18 mouse cellular contexts compared by ENCODE assay signal in genomic region chr3:103774009-103774408, GRCm38 (mm10). TPM values are rescaled to one million over a fixed set of nuclear protein-coding genes. Genes with fewer than 3 reads are reported as not detected.
A peak's percentile ranks its signal among the peaks of the same experiment; 100 is the strongest.
DNase-seq lines count a peak whose midpoint lies in the region; ATAC-seq lines count a peak whose summit lies in the region.
"Had no signal": no experiment of that assay in that cellular context is flagged by ENCODE, and none has a peak within 500 bp of the region (broad histone marks: within the 10 kb centered on the region; RNA-seq: fewer than 3 reads in every experiment).

No protein-coding gene starts in this region.

- no peak overlapping the region for H3K27ac ChIP-seq in forebrain, embryonic 15.5 days (replicated peaks)
- no peak overlapping the region for H3K27ac ChIP-seq in forebrain, embryonic 13.5 days
- peak overlapping the region; percentile 56; the same call in 1 of the 2 replicates for H3K27ac ChIP-seq in kidney, embryonic 15.5 days
- H3K27ac ChIP-seq: intestine, embryonic 15.5 days; limb, embryonic 12.5 days had no signal

- DNase-seq in kidney, adult 18-20 months, result no peak
- DNase-seq in thymus, adult 18-20 months, result peak; percentile 54 to 68
- no peak for DNase-seq in urinary bladder, adult 2 months (ENCODE audit: low spot score)
- DNase-seq in lung, postnatal 10 days, result no peak
- DNase-seq: adrenal gland, postnatal 25 days; forebrain, postnatal 0 days; gastrocnemius, postnatal 25 days; heart, postnatal 36 days had no signal

- no peaks in the 10 kb centered on the region for H3K9me3 ChIP-seq in forebrain, embryonic 15.5 days
- no peaks in the 10 kb centered on the region for H3K9me3 ChIP-seq in forebrain, embryonic 13.5 days (replicated peaks)
- H3K9me3 ChIP-seq in kidney, embryonic 15.5 days (replicated peaks), result no peaks in the 10 kb centered on the region
- H3K9me3 ChIP-seq: intestine, embryonic 15.5 days; limb, embryonic 12.5 days; megakaryocyte, embryonic 14.5 days had no signal

- no peak overlapping the region for H3K4me2 ChIP-seq in forebrain, embryonic 15.5 days (replicated peaks)
- H3K4me2 ChIP-seq in forebrain, embryonic 13.5 days, result no peak overlapping the region
- no peak overlapping the region for H3K4me2 ChIP-seq in kidney, embryonic 15.5 days
- H3K4me2 ChIP-seq: intestine, embryonic 15.5 days; limb, embryonic 12.5 days had no signal

- H3K27me3 ChIP-seq in forebrain, embryonic 15.5 days, result no peaks in the 10 kb centered on the region
- no peaks in the 10 kb centered on the region for H3K27me3 ChIP-seq in forebrain, embryonic 13.5 days
- no peaks in the 10 kb centered on the region for H3K27me3 ChIP-seq in kidney, embryonic 15.5 days
- H3K27me3 ChIP-seq: intestine, embryonic 15.5 days; limb, embryonic 12.5 days; megakaryocyte, embryonic 14.5 days had no signal

- no peak overlapping the region for H3K9ac ChIP-seq in forebrain, embryonic 15.5 days (replicated peaks)
- no peak overlapping the region for H3K9ac ChIP-seq in forebrain, embryonic 13.5 days
- H3K9ac ChIP-seq in kidney, embryonic 15.5 days, result no peak overlapping the region
- H3K9ac ChIP-seq: forebrain, postnatal 0 days; intestine, embryonic 15.5 days; limb, embryonic 12.5 days had no signal

- H3K36me3 ChIP-seq in forebrain, embryonic 15.5 days, result peaks cover 15% of the 10 kb centered on the region
- peaks cover 22% of the 10 kb centered on the region for H3K36me3 ChIP-seq in forebrain, embryonic 13.5 days (ENCODE audit: poor library complexity, severe bottlenecking)
- H3K36me3 ChIP-seq in kidney, embryonic 15.5 days, result peaks cover 44% of the 10 kb centered on the region

- H3K4me3 ChIP-seq in forebrain, embryonic 15.5 days, result no peak overlapping the region
- no peak overlapping the region for H3K4me3 ChIP-seq in forebrain, embryonic 13.5 days
- H3K4me3 ChIP-seq in kidney, embryonic 15.5 days (replicated peaks), result no peak overlapping the region
- H3K4me3 ChIP-seq: intestine, embryonic 15.5 days; limb, embryonic 12.5 days had no signal

- 0 out of 2 replicates have a peak, but pooled peaks have one; percentile 38 for ATAC-seq in forebrain, embryonic 15.5 days (replicated peaks)
- no peak for ATAC-seq in forebrain, embryonic 13.5 days
- 0 out of 2 replicates have a peak, but pooled peaks have one; percentile 25 for ATAC-seq in kidney, embryonic 15.5 days (replicated peaks; ENCODE audit: low FRiP score)
- ATAC-seq in CD4-positive, CD25-positive, alpha-beta regulatory T cell, adult 4 months, result peak; percentile 6
- ATAC-seq: forebrain, postnatal 0 days; intestine, embryonic 15.5 days had no signal

- peaks cover 8% of the 10 kb centered on the region for H3K4me1 ChIP-seq in forebrain, embryonic 15.5 days
- no peaks in the 10 kb centered on the region; the same call in 1 of the 2 replicates for H3K4me1 ChIP-seq in forebrain, embryonic 13.5 days
- peaks cover 29% of the 10 kb centered on the region for H3K4me1 ChIP-seq in kidney, embryonic 15.5 days

- WGBS in forebrain, embryonic 15.5 days, result 82% methylated on average over 15 of the region's 15 CpGs
- 81% methylated on average over 15 of the region's 15 CpGs for WGBS in forebrain, embryonic 13.5 days
- 87% methylated on average over 15 of the region's 15 CpGs for WGBS in kidney, embryonic 15.5 days

RNA-seq across cellular contexts. Expression of gene Hipk1, which starts 17.4 kb away (rescaled TPM):
- polyA plus RNA-seq in forebrain, embryonic 15.5 days (2015; fragmentation: Nextera tagmentation; extraction: Ambion mirVana), result 13.0 and 13.5 TPM in 2 replicates
- 13.0 and 14.5 TPM in 2 replicates for polyA plus RNA-seq in forebrain, embryonic 13.5 days (2015; fragmentation: Nextera tagmentation; extraction: Ambion mirVana)
- polyA plus RNA-seq in kidney, embryonic 15.5 days (2015; fragmentation: Nextera tagmentation; extraction: Ambion mirVana), result 10.6 and 11.0 TPM in 2 replicates
- 10 to 100 TPM; 25.6 to 29.8 TPM for polyA plus RNA-seq in CD4-positive, CD25-positive, alpha-beta regulatory T cell, adult 4 months (2017; shearing (Covaris generic))
- polyA plus RNA-seq in urinary bladder, adult 2 months (2012; rRNA removed), result 31.6 and 44.1 TPM in 2 replicates

RNA-seq across cellular contexts. Expression of gene Gm10964, which starts 34.8 kb away (rescaled TPM):
- not detected in 2 replicates for polyA plus RNA-seq in forebrain, embryonic 15.5 days (2015; fragmentation: Nextera tagmentation; extraction: Ambion mirVana)
- polyA plus RNA-seq in forebrain, embryonic 13.5 days (2015; fragmentation: Nextera tagmentation; extraction: Ambion mirVana), result not detected in 2 replicates
- polyA plus RNA-seq in kidney, embryonic 15.5 days (2015; fragmentation: Nextera tagmentation; extraction: Ambion mirVana), result not detected in 2 replicates
- not detected for polyA plus RNA-seq in CD4-positive, CD25-positive, alpha-beta regulatory T cell, adult 4 months (2017; shearing (Covaris generic))
- not detected in 2 replicates for polyA plus RNA-seq in urinary bladder, adult 2 months (2012; rRNA removed)
- polyA plus RNA-seq: cortical plate, adult 2 months; forebrain, postnatal 0 days; intestine, embryonic 15.5 days; limb, embryonic 12.5 days; liver, embryonic 16.5 days; stomach, embryonic 14.5 days had no signal

RNA-seq across cellular contexts. Expression of gene Dclre1b, which starts 35.2 kb away (rescaled TPM):
- polyA plus RNA-seq in forebrain, embryonic 15.5 days (2015; fragmentation: Nextera tagmentation; extraction: Ambion mirVana), result 24.2 and 26.8 TPM in 2 replicates
- polyA plus RNA-seq in forebrain, embryonic 13.5 days (2015; fragmentation: Nextera tagmentation; extraction: Ambion mirVana), result 31.0 and 32.7 TPM in 2 replicates
- 25.1 and 28.3 TPM in 2 replicates for polyA plus RNA-seq in kidney, embryonic 15.5 days (2015; fragmentation: Nextera tagmentation; extraction: Ambion mirVana)
- polyA plus RNA-seq in CD4-positive, CD25-positive, alpha-beta regulatory T cell, adult 4 months (2017; shearing (Covaris generic)), result 10 to 100 TPM; 17.5 to 19.5 TPM
- 7.5 and 8.1 TPM in 2 replicates for polyA plus RNA-seq in urinary bladder, adult 2 months (2012; rRNA removed)

RNA-seq across cellular contexts. Expression of gene Ap4b1, which starts 35.3 kb away (rescaled TPM):
- polyA plus RNA-seq in forebrain, embryonic 15.5 days (2015; fragmentation: Nextera tagmentation; extraction: Ambion mirVana), result 21.4 and 23.5 TPM in 2 replicates
- polyA plus RNA-seq in forebrain, embryonic 13.5 days (2015; fragmentation: Nextera tagmentation; extraction: Ambion mirVana), result 23.2 and 25.0 TPM in 2 replicates
- polyA plus RNA-seq in kidney, embryonic 15.5 days (2015; fragmentation: Nextera tagmentation; extraction: Ambion mirVana), result 18.9 and 19.6 TPM in 2 replicates
- polyA plus RNA-seq in CD4-positive, CD25-positive, alpha-beta regulatory T cell, adult 4 months (2017; shearing (Covaris generic)), result 10 to 100 TPM; 20.6 to 31.7 TPM
- 20.5 and 22.3 TPM in 2 replicates for polyA plus RNA-seq in urinary bladder, adult 2 months (2012; rRNA removed)

RNA-seq across cellular contexts. Expression of gene Gm43064, which starts 35.4 kb away (rescaled TPM):
- polyA plus RNA-seq in forebrain, embryonic 15.5 days (2015; fragmentation: Nextera tagmentation; extraction: Ambion mirVana), result 0.37 TPM in 1 of 2 replicates, not detected in the other
- polyA plus RNA-seq in forebrain, embryonic 13.5 days (2015; fragmentation: Nextera tagmentation; extraction: Ambion mirVana), result not detected in 2 replicates
- polyA plus RNA-seq in kidney, embryonic 15.5 days (2015; fragmentation: Nextera tagmentation; extraction: Ambion mirVana), result 0.27 and 0.30 TPM in 2 replicates
- under 1 TPM in 1 of 2 experiments, not detected in 1; 0.52 TPM for polyA plus RNA-seq in CD4-positive, CD25-positive, alpha-beta regulatory T cell, adult 4 months (2017; shearing (Covaris generic))
- 0.06 and 0.34 TPM in 2 replicates for polyA plus RNA-seq in urinary bladder, adult 2 months (2012; rRNA removed)
- polyA plus RNA-seq: intestine, embryonic 15.5 days had no signal

Comparison
In these comparisons a context has a peak if more than half of its experiments do, and no peak if none do; other contexts are left out.
1. DNase-seq: peak in thymus, adult 18-20 months (2 of 2); none in kidney, adult 18-20 months (single experiment), urinary bladder, adult 2 months (single experiment) and lung, postnatal 10 days (single experiment).